ENCODE assay signal across 8 mouse cellular contexts in the genomic region with DNA sequence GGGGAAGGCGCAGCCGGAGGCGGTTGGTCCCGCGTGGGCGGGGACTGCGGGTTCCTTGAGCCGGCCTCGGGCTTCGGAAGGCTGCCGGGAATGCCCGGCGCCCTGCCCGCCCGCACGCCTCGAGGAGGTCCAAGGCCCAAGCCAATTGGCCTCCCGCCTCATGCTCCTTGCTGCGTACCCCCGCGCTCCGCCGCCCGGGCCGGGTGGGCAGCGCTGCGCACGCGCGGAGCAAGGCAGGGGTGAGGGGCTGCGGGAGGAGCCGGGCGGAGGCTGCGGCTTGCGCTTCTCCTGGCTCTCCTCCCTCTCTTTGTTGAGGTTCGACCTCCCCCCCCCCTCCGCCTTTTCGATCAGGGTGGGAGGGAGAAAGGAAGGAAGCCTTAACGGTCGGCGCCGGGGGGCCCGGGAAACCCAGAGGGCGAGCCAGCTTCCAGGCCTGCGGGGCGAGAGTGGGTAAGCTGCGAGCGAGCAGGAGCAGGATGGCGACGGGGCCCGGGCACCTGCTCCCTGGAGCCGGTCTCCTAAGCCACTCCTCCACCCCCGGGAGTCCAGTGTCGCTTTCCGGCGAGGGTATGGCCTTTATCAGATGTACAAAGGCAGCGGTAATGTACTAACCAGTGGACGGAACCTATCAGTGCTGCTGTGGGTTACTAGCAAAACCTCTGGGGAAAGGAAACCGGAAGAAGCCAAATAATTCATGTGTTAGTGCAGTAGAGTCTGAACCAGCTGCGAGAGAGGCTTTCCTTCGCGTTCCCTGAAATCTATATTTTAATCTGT. TPM values are rescaled to one million over a fixed set of nuclear protein-coding genes. Genes with fewer than 3 reads are reported as not detected.
A peak's percentile ranks its signal among the peaks of the same experiment; 100 is the strongest.
DNase-seq lines count a peak whose midpoint lies in the region; ATAC-seq and TF ChIP-seq lines count a peak whose summit lies in the region.

No protein-coding gene starts in this region.

- peak overlapping the region; percentile 89 for H3K9ac ChIP-seq in heart, embryonic 16.5 days (ENCODE audit: low read length)
- peak overlapping the region; percentile 96 for H3K9ac ChIP-seq in lung, embryonic 14.5 days
- peak overlapping the region; percentile 86 for H3K9ac ChIP-seq in neural tube, embryonic 15.5 days (replicated peaks)

- under 1% methylated on average over 58 of the region's 62 CpGs for WGBS in heart, embryonic 16.5 days
- WGBS in lung, embryonic 14.5 days, result under 1% methylated on average over 61 of the region's 62 CpGs
- WGBS in neural tube, embryonic 15.5 days, result under 1% methylated on average over 51 of the region's 62 CpGs

- H3K4me1 ChIP-seq in erythroblast, embryonic 14.5 days (ENCODE audit: control insufficient read depth), result peaks cover 54% of the 10 kb centered on the region
- H3K4me1 ChIP-seq in heart, embryonic 16.5 days (ENCODE audit: control insufficient read depth, insufficient read depth, low read length), result peaks cover 22% of the 10 kb centered on the region
- peaks cover 17% of the 10 kb centered on the region for H3K4me1 ChIP-seq in lung, embryonic 14.5 days (ENCODE audit: insufficient read depth)
- peaks cover 50% of the 10 kb centered on the region for H3K4me1 ChIP-seq in neural tube, embryonic 15.5 days

- peak; percentile 85 for DNase-seq in A20 (ENCODE audit: low read depth, low spot score)
- DNase-seq in adrenal gland, postnatal 10 days, result peak; percentile 86
- peak; percentile 68 to 89 for DNase-seq in kidney, postnatal 25 days
- DNase-seq in lung, embryonic 14.5 days, result peak; percentile 83
- DNase-seq in thymus, adult 18-20 months, result peak; percentile 76 to 81

- no peaks in the 10 kb centered on the region for H3K9me3 ChIP-seq in erythroblast, embryonic 14.5 days (ENCODE audit: control insufficient read depth, low read length)
- H3K9me3 ChIP-seq in heart, embryonic 16.5 days (replicated peaks; ENCODE audit: control insufficient read depth, low read length), result no peaks in the 10 kb centered on the region
- no peaks in the 10 kb centered on the region for H3K9me3 ChIP-seq in lung, embryonic 14.5 days (ENCODE audit: low read depth, low read length)
- no peaks in the 10 kb centered on the region for H3K9me3 ChIP-seq in neural tube, embryonic 15.5 days (replicated peaks)

- peak overlapping the region; percentile 82 for H3K4me2 ChIP-seq in heart, embryonic 16.5 days (ENCODE audit: low read depth, low read length)
- H3K4me2 ChIP-seq in lung, embryonic 14.5 days, result peak overlapping the region; percentile 82
- H3K4me2 ChIP-seq in neural tube, embryonic 15.5 days, result peak overlapping the region; percentile 73

- H3K4me3 ChIP-seq in erythroblast, embryonic 14.5 days (replicated peaks), result peak overlapping the region; percentile 79
- H3K4me3 ChIP-seq in heart, embryonic 16.5 days (ENCODE audit: low read length), result peak overlapping the region; percentile 80
- H3K4me3 ChIP-seq in lung, embryonic 14.5 days (ENCODE audit: low read depth, low read length), result peak overlapping the region; percentile 91
- peak overlapping the region; percentile 65 for H3K4me3 ChIP-seq in neural tube, embryonic 15.5 days (replicated peaks)

- peaks cover 41% of the 10 kb centered on the region for H3K36me3 ChIP-seq in erythroblast, embryonic 14.5 days (ENCODE audit: control insufficient read depth)
- peaks cover 17% of the 10 kb centered on the region for H3K36me3 ChIP-seq in heart, embryonic 16.5 days (ENCODE audit: control insufficient read depth, insufficient read depth)
- peaks cover 39% of the 10 kb centered on the region for H3K36me3 ChIP-seq in lung, embryonic 14.5 days (ENCODE audit: insufficient read depth)
- H3K36me3 ChIP-seq in neural tube, embryonic 15.5 days, result peaks cover 21% of the 10 kb centered on the region

- no peak for TF ChIP-seq CTCF in lung, embryonic 14.5 days (IDR thresholded peaks at IDR 0.05; ENCODE audit: low read depth)

- peak overlapping the region; percentile 93 for H3K27ac ChIP-seq in heart, embryonic 16.5 days (ENCODE audit: low read length)
- peak overlapping the region; percentile 99 for H3K27ac ChIP-seq in lung, embryonic 14.5 days (ENCODE audit: low read depth)
- H3K27ac ChIP-seq in neural tube, embryonic 15.5 days (replicated peaks), result peak overlapping the region; percentile 99

- peak; percentile 85 for ATAC-seq in heart, embryonic 16.5 days (replicated peaks; ENCODE audit: extremely low read depth, insufficient read depth, low FRiP score)
- peak; percentile 89 for ATAC-seq in lung, embryonic 14.5 days (ENCODE audit: insufficient read depth)
- peak; percentile 94 for ATAC-seq in neural tube, embryonic 15.5 days (ENCODE audit: low FRiP score)

- H3K27me3 ChIP-seq in erythroblast, embryonic 14.5 days (ENCODE audit: control insufficient read depth), result no peaks in the 10 kb centered on the region
- H3K27me3 ChIP-seq in heart, embryonic 16.5 days (ENCODE audit: control insufficient read depth, insufficient read depth, low read length), result no peaks in the 10 kb centered on the region
- H3K27me3 ChIP-seq in lung, embryonic 14.5 days (ENCODE audit: insufficient read depth, low read length), result no peaks in the 10 kb centered on the region
- H3K27me3 ChIP-seq in neural tube, embryonic 15.5 days (replicated peaks), result no peaks in the 10 kb centered on the region

RNA-seq across cellular contexts. Expression of a gene that starts 0.9 kb away (rescaled TPM):
- total RNA-seq in adrenal gland, postnatal 10 days (2021), result 100 to 1,000 TPM; 199 to 219 TPM
- 3.3 and 3.9 TPM in 2 replicates for polyA plus RNA-seq in erythroblast, embryonic 14.5 days (2012)
- 238 and 262 TPM in 2 replicates for polyA plus RNA-seq in heart, embryonic 16.5 days (2015; fragmentation: Nextera tagmentation; extraction: Ambion mirVana)
- 386 and 393 TPM in 2 replicates for polyA plus RNA-seq in lung, embryonic 14.5 days (2014; fragmentation: Nextera tagmentation; extraction: Ambion mirVana)
- polyA plus RNA-seq in neural tube, embryonic 15.5 days (2015; fragmentation: Nextera tagmentation; extraction: Ambion mirVana), result 652 and 681 TPM in 2 replicates

RNA-seq across cellular contexts. Expression of a gene that starts 19.9 kb away (rescaled TPM):
- 10 to 100 TPM; 15.3 to 22.1 TPM for total RNA-seq in adrenal gland, postnatal 10 days (2021)
- 0.24 and 0.26 TPM in 2 replicates for polyA plus RNA-seq in erythroblast, embryonic 14.5 days (2012)
- 29.1 and 31.5 TPM in 2 replicates for polyA plus RNA-seq in heart, embryonic 16.5 days (2015; fragmentation: Nextera tagmentation; extraction: Ambion mirVana)
- 28.3 and 29.1 TPM in 2 replicates for polyA plus RNA-seq in lung, embryonic 14.5 days (2014; fragmentation: Nextera tagmentation; extraction: Ambion mirVana)
- polyA plus RNA-seq in neural tube, embryonic 15.5 days (2015; fragmentation: Nextera tagmentation; extraction: Ambion mirVana), result 41.0 and 41.2 TPM in 2 replicates

RNA-seq across cellular contexts. Expression of a gene that starts 34.8 kb away (rescaled TPM):
- 10 to 100 TPM; 57.2 to 62.3 TPM for total RNA-seq in adrenal gland, postnatal 10 days (2021)
- 0.42 and 0.83 TPM in 2 replicates for polyA plus RNA-seq in erythroblast, embryonic 14.5 days (2012)
- polyA plus RNA-seq in heart, embryonic 16.5 days (2015; fragmentation: Nextera tagmentation; extraction: Ambion mirVana), result 101 and 102 TPM in 2 replicates
- 159 and 165 TPM in 2 replicates for polyA plus RNA-seq in lung, embryonic 14.5 days (2014; fragmentation: Nextera tagmentation; extraction: Ambion mirVana)
- 107 and 126 TPM in 2 replicates for polyA plus RNA-seq in neural tube, embryonic 15.5 days (2015; fragmentation: Nextera tagmentation; extraction: Ambion mirVana)

Comparison
In these comparisons a context has a peak if more than half of its experiments do, and no peak if none do; other contexts are left out.
1. Peak in every context shown above with its lines: DNase-seq, ATAC-seq, H3K4me3 ChIP-seq and H3K27ac ChIP-seq.
2. RNA of a gene that starts 0.9 kb away (polyA plus RNA-seq): 652 to 681 TPM in neural tube, embryonic 15.5 days, 386 to 393 TPM in lung, embryonic 14.5 days and 238 to 262 TPM in heart, embryonic 16.5 days; 3.3 to 3.9 TPM in erythroblast, embryonic 14.5 days; every median in the first group is over 10 times any median in the second.
3. RNA of a gene that starts 19.9 kb away (polyA plus RNA-seq): 41.0 to 41.2 TPM in neural tube, embryonic 15.5 days, 29.1 to 31.5 TPM in heart, embryonic 16.5 days and 28.3 to 29.1 TPM in lung, embryonic 14.5 days; 0.24 to 0.26 TPM in erythroblast, embryonic 14.5 days; every median in the first group is over 10 times any median in the second.
4. RNA of a gene that starts 34.8 kb away (polyA plus RNA-seq): 159 to 165 TPM in lung, embryonic 14.5 days, 107 to 126 TPM in neural tube, embryonic 15.5 days and 101 to 102 TPM in heart, embryonic 16.5 days; 0.42 to 0.83 TPM in erythroblast, embryonic 14.5 days; every median in the first group is over 10 times any median in the second.